In the genomic region with DNA sequence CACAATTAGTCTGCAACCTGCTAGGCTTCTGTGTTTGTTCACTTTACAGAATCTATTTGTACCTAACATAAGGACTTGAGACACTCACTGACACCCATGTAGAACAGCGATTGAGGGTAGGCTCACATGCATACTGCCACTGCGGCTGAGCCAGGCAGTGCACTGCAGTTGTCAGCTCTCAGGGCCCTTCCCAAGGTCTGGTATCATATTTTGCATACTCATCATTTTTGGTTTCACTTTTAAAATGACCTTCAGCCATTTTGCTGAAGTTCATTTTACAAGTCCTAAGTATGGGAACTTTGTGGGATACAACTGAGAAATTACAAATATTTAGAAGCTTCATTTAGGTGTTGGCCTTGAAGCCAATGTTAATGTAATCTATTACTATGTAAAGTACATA, we compare ENCODE assay signal across 13 mouse cellular contexts.
A peak's percentile ranks its signal among the peaks of the same experiment; 100 is the strongest.
DNase-seq lines count a peak whose midpoint lies in the region; ATAC-seq and TF ChIP-seq lines count a peak whose summit lies in the region.
"Had no signal": no experiment of that assay in that cellular context is flagged by ENCODE, and none has a peak within 500 bp of the region (broad histone marks: within the 10 kb centered on the region; RNA-seq: fewer than 3 reads in every experiment).

No protein-coding gene starts in this region.

- no peak overlapping the region for H3K4me3 ChIP-seq in intestine, postnatal 0 days (ENCODE audit: low read depth, low read length)
- H3K4me3 ChIP-seq in intestine, embryonic 16.5 days (ENCODE audit: low read length): no peak overlapping the region
- peak overlapping the region; percentile 30; the same call in 1 of the 2 replicates for H3K4me3 ChIP-seq in G1E (ENCODE audit: low read depth, low read length)
- H3K4me3 ChIP-seq in lung, postnatal 0 days (ENCODE audit: low read depth, low read length): no peak overlapping the region
- H3K4me3 ChIP-seq: embryonic facial prominence, embryonic 10.5 days; hindbrain, embryonic 12.5 days; limb, embryonic 10.5 days; midbrain, embryonic 15.5 days had no signal

- no peaks in the 10 kb centered on the region for H3K9me3 ChIP-seq in intestine, postnatal 0 days (ENCODE audit: control insufficient read depth)
- H3K9me3 ChIP-seq in intestine, embryonic 16.5 days (ENCODE audit: control insufficient read depth, low read length): no peaks in the 10 kb centered on the region
- no peaks in the 10 kb centered on the region for H3K9me3 ChIP-seq in G1E (replicated peaks)
- H3K9me3 ChIP-seq in lung, postnatal 0 days (ENCODE audit: low read length): no peaks in the 10 kb centered on the region
- H3K9me3 ChIP-seq: embryonic facial prominence, embryonic 10.5 days; hindbrain, embryonic 12.5 days; limb, embryonic 10.5 days; midbrain, embryonic 15.5 days had no signal

- peak; percentile 17; the same call in 1 of the 2 replicates for TF ChIP-seq CTCF in intestine, postnatal 0 days (IDR thresholded peaks at IDR 0.05; ENCODE audit: low read depth)
- no peak for TF ChIP-seq CTCF in G1E (IDR thresholded peaks at IDR 0.05; ENCODE audit: low read depth, low read length)
- no peak for TF ChIP-seq CTCF in lung, postnatal 0 days (IDR thresholded peaks at IDR 0.05)

- no peak overlapping the region for H3K27ac ChIP-seq in intestine, postnatal 0 days (ENCODE audit: low read depth, low read length)
- no peak overlapping the region for H3K27ac ChIP-seq in intestine, embryonic 16.5 days (ENCODE audit: low read length)
- H3K27ac ChIP-seq in lung, postnatal 0 days (ENCODE audit: low read length): no peak overlapping the region
- H3K27ac ChIP-seq: embryonic facial prominence, embryonic 10.5 days; hindbrain, embryonic 12.5 days; limb, embryonic 10.5 days; midbrain, embryonic 15.5 days had no signal

- no peaks in the 10 kb centered on the region for H3K27me3 ChIP-seq in intestine, postnatal 0 days (replicated peaks; ENCODE audit: control insufficient read depth, insufficient read depth, low read length)
- no peaks in the 10 kb centered on the region for H3K27me3 ChIP-seq in intestine, embryonic 16.5 days (replicated peaks; ENCODE audit: control insufficient read depth, insufficient read depth, low read length)
- no peaks in the 10 kb centered on the region for H3K27me3 ChIP-seq in G1E (ENCODE audit: insufficient read depth, low read length)
- H3K27me3 ChIP-seq in lung, postnatal 0 days (replicated peaks; ENCODE audit: insufficient read depth, low read length): no peaks in the 10 kb centered on the region
- H3K27me3 ChIP-seq: hindbrain, embryonic 12.5 days; midbrain, embryonic 15.5 days had no signal

- WGBS in intestine, postnatal 0 days: 71% methylated on average over 2 of the region's 2 CpGs
- WGBS in intestine, embryonic 16.5 days: 98% methylated on average over 2 of the region's 2 CpGs
- WGBS in lung, postnatal 0 days: 80% methylated on average over 2 of the region's 2 CpGs

- no peaks in the 10 kb centered on the region for H3K36me3 ChIP-seq in intestine, postnatal 0 days (ENCODE audit: control insufficient read depth, insufficient read depth)
- no peaks in the 10 kb centered on the region for H3K36me3 ChIP-seq in intestine, embryonic 16.5 days (ENCODE audit: control insufficient read depth, insufficient read depth, low read length)
- H3K36me3 ChIP-seq in G1E (replicated peaks): no peaks in the 10 kb centered on the region
- no peaks in the 10 kb centered on the region for H3K36me3 ChIP-seq in lung, postnatal 0 days (ENCODE audit: insufficient read depth, low read length)
- H3K36me3 ChIP-seq: embryonic facial prominence, embryonic 10.5 days; hindbrain, embryonic 12.5 days; limb, embryonic 10.5 days; midbrain, embryonic 15.5 days had no signal

- ATAC-seq in intestine, postnatal 0 days: no peak
- no peak for ATAC-seq in intestine, embryonic 16.5 days
- ATAC-seq in G1E (ENCODE audit: extremely low read depth, insufficient number of reproducible peaks, low FRiP score, poor library complexity, severe bottlenecking): 0 out of 2 replicates have a peak, but pooled peaks have one; percentile 22
- ATAC-seq in erythroblast, adult 5-6 weeks (replicated peaks; ENCODE audit: low FRiP score, poor library complexity, severe bottlenecking): peak; percentile 100
- peak; percentile 99 for ATAC-seq in megakaryocyte-erythroid progenitor cell, adult 5-6 weeks (replicated peaks; ENCODE audit: low FRiP score, low TSS enrichment, poor library complexity, severe bottlenecking)
- no peak for ATAC-seq in lung, postnatal 0 days
- ATAC-seq: midbrain, embryonic 15.5 days had no signal

- no peak for TF ChIP-seq EP300 in lung, postnatal 0 days (IDR thresholded peaks at IDR 0.05)

- no peak overlapping the region for H3K4me2 ChIP-seq in intestine, postnatal 0 days (replicated peaks; ENCODE audit: low read depth)
- no peak overlapping the region for H3K4me2 ChIP-seq in intestine, embryonic 16.5 days (ENCODE audit: low read depth, low read length)
- H3K4me2 ChIP-seq in lung, postnatal 0 days (replicated peaks; ENCODE audit: low read depth, low read length): no peak overlapping the region
- H3K4me2 ChIP-seq: hindbrain, embryonic 12.5 days; midbrain, embryonic 15.5 days had no signal

- peak; percentile 11 for DNase-seq in G1E (ENCODE audit: low spot score)
- DNase-seq in layer of hippocampus, adult 9-10 months (ENCODE audit: low spot score): no peak
- no peak for DNase-seq in cerebellum, postnatal 36 days
- DNase-seq in lung, postnatal 0 days (ENCODE audit: low spot score): no peak
- DNase-seq: cerebellum, adult 11-12 months had no signal

- H3K9ac ChIP-seq in intestine, postnatal 0 days (ENCODE audit: low read depth, low read length): no peak overlapping the region
- H3K9ac ChIP-seq in intestine, embryonic 16.5 days (ENCODE audit: low read depth, low read length): no peak overlapping the region
- H3K9ac ChIP-seq in lung, postnatal 0 days (replicated peaks; ENCODE audit: low read depth): no peak overlapping the region
- H3K9ac ChIP-seq: hindbrain, embryonic 12.5 days; midbrain, embryonic 15.5 days had no signal

- H3K4me1 ChIP-seq in intestine, postnatal 0 days (replicated peaks; ENCODE audit: control insufficient read depth, insufficient read depth, low read length): no peaks in the 10 kb centered on the region
- H3K4me1 ChIP-seq in intestine, embryonic 16.5 days (ENCODE audit: control insufficient read depth, insufficient read depth, low read length): no peaks in the 10 kb centered on the region
- H3K4me1 ChIP-seq in G1E (ENCODE audit: insufficient read depth, low read depth, low read length): peaks cover 30% of the 10 kb centered on the region
- H3K4me1 ChIP-seq in lung, postnatal 0 days (ENCODE audit: insufficient read depth, low read depth, low read length): no peaks in the 10 kb centered on the region
- H3K4me1 ChIP-seq: embryonic facial prominence, embryonic 10.5 days; limb, embryonic 10.5 days had no signal

Comparison
In these comparisons a context has a peak if more than half of its experiments do, and no peak if none do; other contexts are left out.
1. ATAC-seq: peak in G1E (single experiment), erythroblast, adult 5-6 weeks (single experiment) and megakaryocyte-erythroid progenitor cell, adult 5-6 weeks (single experiment); none in intestine, postnatal 0 days (single experiment), intestine, embryonic 16.5 days (single experiment) and lung, postnatal 0 days (single experiment).